Mouse (Mus musculus) testis, adult 2 months (tissue): ENCODE data around the gene Wfdc3.

ENCODE experiments used
- CTCF ChIP-seq: fragments of 200-500 bp; IDR thresholded peaks from 2 replicates; pipeline ENCODE4 v1.5.1; 2012; ENCODE audit warnings: low read depth, mild to moderate bottlenecking, inconsistent platforms, low read length, moderate library complexity; ENCODE audit not compliant: control insufficient read depth, insufficient read depth, insufficient replicate concordance
- POLR2A ChIP-seq: fragments of 200-500 bp; IDR thresholded peaks from 2 replicates; pipeline ENCODE4 v1.6.1; 2012; ENCODE audit warnings: low read depth, mild to moderate bottlenecking, inconsistent platforms, low read length, moderate library complexity; ENCODE audit not compliant: control insufficient read depth

- TF ChIP-seq CTCF = no peak
- no peak for TF ChIP-seq POLR2A
Measured at GRCm38 (mm10) chr2:164734839-164735238, 10.9 kb downstream of the Wfdc3 start.
